28 mouse cellular contexts compared by ENCODE assay signal in the genomic region with DNA sequence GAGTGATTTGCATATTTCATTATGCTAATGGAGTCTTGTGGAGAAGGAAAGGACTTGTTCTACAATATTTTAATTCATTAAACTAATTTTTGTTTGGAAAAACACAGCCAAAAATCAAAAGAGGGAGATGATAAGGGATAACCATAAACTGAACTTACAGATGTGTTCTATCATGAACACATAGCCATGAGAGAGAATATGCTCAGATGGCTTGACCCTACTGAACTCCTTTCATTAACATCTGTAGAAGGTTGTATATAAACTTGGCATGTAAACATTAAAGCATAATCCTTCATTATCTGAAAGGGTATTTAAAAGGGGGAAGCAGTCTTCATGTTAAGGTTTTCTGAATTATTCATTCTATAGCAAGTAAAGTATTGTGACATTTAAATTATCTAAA.
"Had no signal": no experiment of that assay in that cellular context is flagged by ENCODE, and none has a peak within 500 bp of the region (broad histone marks: within the 10 kb centered on the region; RNA-seq: fewer than 3 reads in every experiment).

No protein-coding gene starts in this region.

- ATAC-seq: forebrain, embryonic 13.5 days; forebrain, embryonic 14.5 days; forebrain, embryonic 15.5 days; forebrain, embryonic 16.5 days; forebrain, postnatal 0 days had no signal

- H3K4me2 ChIP-seq: embryonic facial prominence, embryonic 12.5 days; embryonic facial prominence, embryonic 13.5 days; embryonic facial prominence, embryonic 15.5 days; forebrain, embryonic 12.5 days; forebrain, embryonic 13.5 days; forebrain, embryonic 15.5 days had no signal

- H3K9me3 ChIP-seq: embryonic facial prominence, embryonic 10.5 days; embryonic facial prominence, embryonic 12.5 days; embryonic facial prominence, embryonic 13.5 days; embryonic facial prominence, embryonic 15.5 days; forebrain, embryonic 10.5 days; forebrain, embryonic 12.5 days; forebrain, embryonic 13.5 days; forebrain, embryonic 15.5 days had no signal

- H3K9ac ChIP-seq: embryonic facial prominence, embryonic 12.5 days; embryonic facial prominence, embryonic 13.5 days; embryonic facial prominence, embryonic 15.5 days; forebrain, embryonic 12.5 days; forebrain, embryonic 13.5 days; forebrain, embryonic 15.5 days; forebrain, postnatal 0 days had no signal

- H3K4me1 ChIP-seq: embryonic facial prominence, embryonic 10.5 days; embryonic facial prominence, embryonic 12.5 days; embryonic facial prominence, embryonic 13.5 days; embryonic facial prominence, embryonic 15.5 days; forebrain, embryonic 10.5 days; forebrain, embryonic 12.5 days; forebrain, embryonic 13.5 days; forebrain, embryonic 15.5 days had no signal

- H3K36me3 ChIP-seq: embryonic facial prominence, embryonic 10.5 days; embryonic facial prominence, embryonic 12.5 days; embryonic facial prominence, embryonic 13.5 days; embryonic facial prominence, embryonic 15.5 days; forebrain, embryonic 10.5 days; forebrain, embryonic 12.5 days; forebrain, embryonic 15.5 days had no signal

- H3K4me3 ChIP-seq: embryonic facial prominence, embryonic 10.5 days; embryonic facial prominence, embryonic 12.5 days; embryonic facial prominence, embryonic 13.5 days; embryonic facial prominence, embryonic 15.5 days; erythroblast, embryonic 14.5 days; forebrain, embryonic 10.5 days; forebrain, embryonic 12.5 days; forebrain, embryonic 13.5 days; forebrain, embryonic 15.5 days; gastrocnemius, adult 2 months; heart, adult 2 months had no signal

- H3K27ac ChIP-seq: embryonic facial prominence, embryonic 10.5 days; embryonic facial prominence, embryonic 12.5 days; embryonic facial prominence, embryonic 13.5 days; embryonic facial prominence, embryonic 15.5 days; forebrain, embryonic 10.5 days; forebrain, embryonic 12.5 days; forebrain, embryonic 13.5 days; forebrain, embryonic 15.5 days; gastrocnemius, adult 2 months; heart, adult 2 months had no signal

- DNase-seq: cerebellum, adult 8-10 months; cerebellum, adult 9-10 months; cerebellum, adult 9-11 months; cerebellum, postnatal 10 days; cerebellum, postnatal 14 days; cerebellum, postnatal 25 days; cerebellum, postnatal 36 days; embryo, embryonic 11 days; forebrain, postnatal 0 days; gastrocnemius, adult 2 months; gastrocnemius, postnatal 10 days; gastrocnemius, postnatal 14 days; gastrocnemius, postnatal 25 days; gastrocnemius, postnatal 36 days; heart, adult 11 months; heart, adult 18-20 months; heart, adult 2 months had no signal

- H3K27me3 ChIP-seq: embryonic facial prominence, embryonic 12.5 days; embryonic facial prominence, embryonic 13.5 days; embryonic facial prominence, embryonic 15.5 days; forebrain, embryonic 12.5 days; forebrain, embryonic 13.5 days; forebrain, embryonic 15.5 days had no signal
